Mouse (Mus musculus): Measurements from ENCODE around the gene Sirt4. TPM values are rescaled to one million over a fixed set of nuclear protein-coding genes. Genes with fewer than 3 reads are reported as not detected.

Sirt4 gene
- 10 to 100 TPM; 37.8 to 56.5 TPM for total RNA-seq (2021)
- long read RNA-seq, experiment 1, transcript Sirt4-201 (5 exons, 1,794 nt) = major isoform, 6 of 12 reads
- long read RNA-seq, experiment 1, partial matches to known transcripts = 1 of 12 reads
- long read RNA-seq, experiment 1, other reads (novel, unspliced or antisense) = 5 of 12 reads
- long read RNA-seq, experiment 2, partial matches to known transcripts = 0 of 16 reads
- long read RNA-seq, experiment 2, other reads (novel, unspliced or antisense) = 13 of 16 reads

DNA sequence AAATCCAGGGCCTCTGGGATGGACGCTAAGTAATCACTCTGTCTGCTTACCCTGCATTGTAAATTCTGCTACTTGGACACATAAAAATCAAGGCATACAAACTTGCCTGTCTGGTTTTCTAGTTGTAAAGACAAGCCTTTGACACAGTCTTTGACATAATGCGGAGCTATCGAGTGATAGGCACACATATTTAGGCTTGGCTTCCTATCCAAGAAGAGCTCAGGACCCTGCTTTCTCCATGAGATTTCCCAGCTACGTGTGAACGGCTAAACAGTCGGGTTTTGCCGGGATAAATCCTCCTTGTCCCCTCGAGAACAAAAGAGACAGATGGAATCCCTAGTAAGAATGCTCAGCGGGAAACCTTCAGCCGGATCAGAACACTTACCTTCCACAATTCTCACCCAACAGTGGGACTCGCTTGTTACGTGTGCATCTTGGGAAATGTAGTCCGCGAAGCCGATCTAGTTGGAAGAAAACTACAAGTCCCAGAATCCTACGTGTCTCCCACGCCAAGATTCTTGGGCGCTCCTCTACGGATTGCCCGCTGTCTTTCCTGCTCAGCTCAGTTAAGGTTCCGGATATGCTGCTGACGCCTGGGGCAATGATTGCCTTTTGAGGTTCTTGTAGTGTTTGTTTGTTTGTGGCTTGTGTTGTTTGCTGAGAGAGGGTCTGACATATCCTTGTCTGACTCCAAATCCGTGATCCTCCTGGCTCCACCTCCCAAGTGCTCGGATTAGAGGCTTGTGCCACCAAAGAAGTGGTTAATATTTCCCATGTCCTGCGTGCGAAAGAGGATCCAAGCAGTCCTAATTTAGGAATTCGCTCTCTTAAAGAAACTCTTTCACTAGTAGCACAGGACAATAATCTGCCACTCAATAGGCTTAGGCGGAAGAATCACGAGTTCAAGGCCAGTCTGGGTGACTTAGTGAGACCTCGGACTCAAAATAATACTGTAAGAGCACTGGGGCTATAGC is at the start of gene Sirt4:
Gene Sirt4 (minus strand): TSS at position 779 of the 974 bp plus-strand sequence.
- peak within 1 kb of the TSS; percentile 91 for H3K27ac ChIP-seq
- peak within 1 kb of the TSS; percentile 62 for H3K4me3 ChIP-seq
- DNase-seq (ENCODE audit: low spot score in 2 of 2) = peak; percentile 86 to 93
- no peak for TF ChIP-seq CTCF (conservative IDR thresholded peaks at IDR 0.05)

- Histone ChIP-seq H3K4me3 (peak overlapping the region; percentile 22; the same call in 1 of the 2 replicates), H3K27ac (peak overlapping the region; percentile 87)
- no peak for TF ChIP-seq CTCF (conservative IDR thresholded peaks at IDR 0.05)
- DNase-seq (ENCODE audit: low spot score in 2 of 2) = peak; percentile 55 to 71
Measured at GRCm38 (mm10) chr5:115531671-115532270, 47.2 kb upstream of the Sirt4 start.

GRCm38 (mm10) chr5:115530447-115530809 is 45.9 kb upstream of the Sirt4 start:
- no peak for DNase-seq (ENCODE audit: low spot score in 2 of 2)
- no peak for TF ChIP-seq CTCF (conservative IDR thresholded peaks at IDR 0.05)
- Histone ChIP-seq H3K4me3 (no peak overlapping the region), H3K27ac (peak overlapping the region; percentile 87; the same call in 1 of the 2 replicates)

GRCm38 (mm10) chr5:115529742-115530446 is 45.4 kb upstream of the Sirt4 start:
- DNase-seq (ENCODE audit: low spot score in 2 of 2) = no peak
- Histone ChIP-seq H3K27ac (peak overlapping the region; percentile 87), H3K4me3 (no peak overlapping the region)
- no peak for TF ChIP-seq CTCF (conservative IDR thresholded peaks at IDR 0.05)

DNA sequence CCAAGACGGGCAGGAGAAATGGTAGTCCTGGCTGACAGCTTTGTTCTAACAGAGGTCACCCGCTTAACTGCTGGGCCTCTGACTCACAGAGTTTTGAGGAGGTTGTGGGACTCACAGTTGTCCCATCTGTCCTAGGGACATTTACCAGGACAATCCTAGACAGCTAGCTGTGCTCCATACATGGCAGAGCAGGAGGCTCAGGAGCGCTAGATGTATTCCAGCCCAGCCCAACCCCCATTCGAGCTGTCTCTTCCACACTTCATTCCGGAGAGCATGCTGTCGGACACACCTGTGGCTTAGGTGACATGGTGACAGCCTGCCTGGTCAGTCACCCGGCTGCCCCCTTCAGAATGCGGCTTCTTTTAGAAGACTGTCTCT is 44.8 kb upstream of the Sirt4 start:
- Histone ChIP-seq H3K4me3 (no peak overlapping the region), H3K27ac (peak overlapping the region; percentile 87)
- DNase-seq (ENCODE audit: low spot score in 2 of 2) = no peak
- TF ChIP-seq CTCF (conservative IDR thresholded peaks at IDR 0.05) = no peak

DNA sequence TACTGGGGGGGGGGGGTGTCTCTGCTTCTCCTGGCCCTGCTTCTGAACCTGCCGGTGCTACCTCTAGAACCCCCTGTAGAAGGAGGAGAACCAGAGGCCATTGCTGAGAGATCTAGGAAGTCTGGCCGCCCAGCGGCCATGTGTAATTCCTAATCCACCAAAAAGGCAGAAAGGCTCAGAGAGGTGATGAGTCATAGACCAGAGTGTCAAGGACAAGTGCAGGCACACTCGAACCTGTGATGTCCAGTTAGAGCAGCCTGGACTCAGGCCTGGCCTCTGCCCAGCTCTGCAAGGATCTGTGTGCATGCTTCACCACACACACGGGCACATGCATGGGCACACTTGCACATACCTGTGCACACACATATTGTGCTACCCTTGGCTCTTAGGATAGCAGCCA is 43.6 kb upstream of the Sirt4 start:
- TF ChIP-seq CTCF (conservative IDR thresholded peaks at IDR 0.05) = no peak
- DNase-seq (ENCODE audit: low spot score in 2 of 2) = no peak
- Histone ChIP-seq H3K27ac (no peak overlapping the region), H3K4me3 (no peak overlapping the region)

GRCm38 (mm10) chr5:115526456-115527202 is 42.1 kb upstream of the Sirt4 start:
- no peak for DNase-seq (ENCODE audit: low spot score in 2 of 2)
- Histone ChIP-seq H3K27ac (no peak overlapping the region), H3K4me3 (no peak overlapping the region)
- TF ChIP-seq CTCF (conservative IDR thresholded peaks at IDR 0.05) = no peak

GRCm38 (mm10) chr5:115525943-115526342 is 41.4 kb upstream of the Sirt4 start:
- no peak for DNase-seq (ENCODE audit: low spot score in 2 of 2)
- H3K27ac ChIP-seq = 0 out of 2 replicates have a peak overlapping the region, but pooled peaks have one; percentile 33
- H3K4me3 ChIP-seq = no peak overlapping the region
- no peak for TF ChIP-seq CTCF (conservative IDR thresholded peaks at IDR 0.05)

GRCm38 (mm10) chr5:115525416-115525815 is 40.9 kb upstream of the Sirt4 start:
- no peak for TF ChIP-seq CTCF (conservative IDR thresholded peaks at IDR 0.05)
- Histone ChIP-seq H3K27ac (0 out of 2 replicates have a peak overlapping the region, but pooled peaks have one; percentile 33), H3K4me3 (no peak overlapping the region)
- DNase-seq (ENCODE audit: low spot score in 2 of 2) = no peak

DNA sequence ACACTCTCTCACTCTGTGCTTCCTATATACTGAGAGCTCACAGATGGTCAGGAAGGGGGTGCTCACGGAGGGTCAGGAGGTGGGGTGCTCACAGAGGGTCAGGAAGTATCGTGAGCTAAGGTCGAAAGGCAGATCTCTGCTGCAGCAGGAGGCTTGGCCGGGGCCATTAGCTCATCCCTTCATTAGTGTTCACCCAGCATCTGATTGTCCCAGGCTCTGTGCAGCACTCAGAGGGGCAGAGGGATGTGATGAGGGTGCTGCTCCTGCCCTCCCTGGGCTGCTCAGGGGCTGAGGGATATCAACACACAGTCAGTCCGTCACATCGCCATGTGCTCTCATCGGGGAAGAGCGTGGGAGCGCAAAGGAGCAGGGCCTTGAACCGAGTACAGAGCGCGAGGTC is 39.9 kb upstream of the Sirt4 start:
- TF ChIP-seq CTCF (conservative IDR thresholded peaks at IDR 0.05) = no peak
- Histone ChIP-seq H3K27ac (no peak overlapping the region), H3K4me3 (no peak overlapping the region)
- no peak for DNase-seq (ENCODE audit: low spot score in 2 of 2)

DNA sequence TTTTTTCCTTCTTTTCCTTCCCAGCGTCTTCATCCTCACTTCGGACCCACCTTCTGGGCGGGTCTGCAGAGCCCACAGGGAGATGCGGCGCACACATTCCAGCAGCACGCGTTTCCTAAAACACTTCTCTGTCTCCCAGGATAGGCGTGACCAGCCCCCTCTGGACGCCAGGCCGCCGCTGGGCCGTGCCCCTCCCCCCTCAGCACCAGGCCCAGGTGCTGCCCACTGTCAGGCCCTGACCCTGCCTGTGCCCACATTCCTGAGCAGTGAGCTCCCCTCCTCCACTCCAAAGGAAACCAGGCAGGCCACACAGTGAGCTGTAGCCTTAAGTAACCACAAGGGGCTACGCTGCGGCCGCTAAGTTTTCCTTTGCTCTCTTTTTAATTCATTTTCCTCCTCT is 39.4 kb upstream of the Sirt4 start:
- TF ChIP-seq CTCF (conservative IDR thresholded peaks at IDR 0.05) = no peak; the same call in 1 of the 2 replicates
- Histone ChIP-seq H3K27ac (no peak overlapping the region), H3K4me3 (no peak overlapping the region)
- no peak for DNase-seq (ENCODE audit: low spot score in 2 of 2)

Data from layer of hippocampus, adult 2 months (tissue).